Mouse (Mus musculus) ES-E14 (cell line): ENCODE measurements around the gene Cyp2b10. TPM values are rescaled to one million over a fixed set of nuclear protein-coding genes. Genes with fewer than 3 reads are reported as not detected.
A peak's percentile ranks its signal among the peaks of the same experiment; 100 is the strongest.

Source experiments
- DNase-seq: peaks from one replicate; pipeline ENCODE4 v3.0.0-alpha.2; 2013; ENCODE audit warnings: low read depth, low spot score
- H3K27ac ChIP-seq: 2 replicates; pipeline ENCODE4 v1.5.1; 2012; ENCODE audit warnings: low read depth, mild to moderate bottlenecking, low read length, moderate library complexity, mixed read lengths; ENCODE audit not compliant: poor library complexity, insufficient read depth, severe bottlenecking
- H3K36me3 ChIP-seq: 2 replicates; pipeline ENCODE4 v1.6.1; 2012; ENCODE audit warnings: mild to moderate bottlenecking, low read length, moderate library complexity, mixed read lengths; ENCODE audit not compliant: control insufficient read depth, poor library complexity, insufficient read depth, severe bottlenecking
- H3K4me1 ChIP-seq, 2 experiments: fragments of 150-350 bp in 1 of 2; sonication (generic) in 1 of 2; 2 replicates each; pipeline ENCODE4 v1.6.1; 2012; ENCODE audit warnings: low read length in 2 of 2, mild to moderate bottlenecking in 1 of 2, mixed read lengths in 1 of 2; ENCODE audit not compliant: control insufficient read depth in 2 of 2, insufficient read depth in 2 of 2, poor library complexity in 1 of 2
- H3K4me3 ChIP-seq, 2 experiments: fragments of 150-350 bp in 1 of 2; sonication (generic) in 1 of 2; 2 replicates each; pipeline ENCODE4 v1.5.1; 2012; ENCODE audit warnings: low read length in 2 of 2, low read depth in 1 of 2, mild to moderate bottlenecking in 1 of 2, mixed read lengths in 1 of 2; ENCODE audit not compliant: insufficient read depth in 1 of 2, poor library complexity in 1 of 2, severe bottlenecking in 1 of 2
- H3K9ac ChIP-seq: 2 replicates; pipeline ENCODE4 v1.6.1; 2012; ENCODE audit warnings: low read depth, mild to moderate bottlenecking, low read length, mixed read lengths; ENCODE audit not compliant: poor library complexity, insufficient read depth, severe bottlenecking
- H3K9me3 ChIP-seq: fragments of 150-350 bp; sonication (generic); 2 replicates; pipeline ENCODE4 v1.6.1; 2012; ENCODE audit warnings: low read depth, mild to moderate bottlenecking, low read length; ENCODE audit not compliant: control insufficient read depth, insufficient read depth
- CHD2 ChIP-seq: IDR thresholded peaks from 2 replicates; pipeline ENCODE4 v1.6.1; 2014; ENCODE audit warnings: mild to moderate bottlenecking, low read depth, low read length, inconsistent platforms
- HCFC1 ChIP-seq: IDR thresholded peaks from 2 replicates; pipeline ENCODE4 v1.6.1; 2012; ENCODE audit warnings: low read length, inconsistent platforms, borderline replicate concordance; ENCODE audit not compliant: insufficient read depth
- MAFK ChIP-seq: IDR thresholded peaks from 2 replicates; pipeline ENCODE4 v1.6.1; 2014; ENCODE audit warnings: mild to moderate bottlenecking, low read depth, low read length, inconsistent platforms; ENCODE audit not compliant: insufficient read depth
- ZC3H11A ChIP-seq: IDR thresholded peaks from 2 replicates; pipeline ENCODE4 v1.6.1; 2012; ENCODE audit warnings: low read depth, mild to moderate bottlenecking, inconsistent platforms, low read length, borderline replicate concordance
- ZNF384 ChIP-seq: IDR thresholded peaks from 2 replicates; pipeline ENCODE4 v1.6.1; 2012; ENCODE audit warnings: low read depth, low read length, inconsistent platforms
- in situ Hi-C, 2 experiments: fragments of 600-800 bp; cut with MboI; formaldehyde crosslinking; loops; one replicate each; pipeline ENCODE4 v1.15.1; 2025; ENCODE audit warnings: low sequenced_read_pairs in 2 of 2, inconsistent platforms in 1 of 2; ENCODE audit not compliant: unreplicated experiment in 2 of 2
- total RNA-seq: library from RNA; depleted of rRNA; stranded (reverse); fragments of 300-350 nt; gene quantifications from 2 replicates; pipeline ENCODE4 v1.2.3, GENCODE M21; 2012

The Cyp2b10 gene
- total RNA-seq, 1 experiment: not detected

- Histone ChIP-seq H3K36me3 (no peaks in the 10 kb centered on the region), H3K9me3 (no peaks in the 10 kb centered on the region), H3K4me1 (peaks cover 0 to 6% of the 10 kb centered on the region in 2 experiments; a peak in 1 of 4 replicates), H3K4me3 (peak overlapping the region; percentile 48 to 65; a peak in 3 of 4 replicates), H3K9ac (peak overlapping the region; percentile 50; the same call in 1 of the 2 replicates), H3K27ac (no peak overlapping the region; the same call in 1 of the 2 replicates)
- DNase-seq: no peak
- TF ChIP-seq ZNF384 (no peak), MAFK (0 out of 2 replicates have a peak, but pooled peaks have one; percentile 25), CHD2 (peak; percentile 55; the same call in 1 of the 2 replicates)
- in situ Hi-C loops: no loop called here
These were observed 37.2 kb upstream of the Cyp2b10 start for GRCm38 (mm10) chr7:25859962-25860870.

- no peaks in the 10 kb centered on the region for H3K36me3 ChIP-seq
- H3K9ac ChIP-seq: no peak overlapping the region
- H3K4me1 ChIP-seq: peaks cover 0 to 5% of the 10 kb centered on the region in 2 experiments; a peak in 1 of 4 replicates
- H3K27ac ChIP-seq: no peak overlapping the region
- TF ChIP-seq CHD2: no peak
- no peak for TF ChIP-seq HCFC1
- TF ChIP-seq ZNF384: no peak
- no peak for TF ChIP-seq ZC3H11A
- no peak for TF ChIP-seq MAFK
- H3K9me3 ChIP-seq: no peaks in the 10 kb centered on the region
- DNase-seq: no peak
- in situ Hi-C loops: no loop called here
- H3K4me3 ChIP-seq: no peak overlapping the region
These were observed 35.1 kb upstream of the Cyp2b10 start for GRCm38 (mm10) chr7:25862365-25862764.

DNA sequence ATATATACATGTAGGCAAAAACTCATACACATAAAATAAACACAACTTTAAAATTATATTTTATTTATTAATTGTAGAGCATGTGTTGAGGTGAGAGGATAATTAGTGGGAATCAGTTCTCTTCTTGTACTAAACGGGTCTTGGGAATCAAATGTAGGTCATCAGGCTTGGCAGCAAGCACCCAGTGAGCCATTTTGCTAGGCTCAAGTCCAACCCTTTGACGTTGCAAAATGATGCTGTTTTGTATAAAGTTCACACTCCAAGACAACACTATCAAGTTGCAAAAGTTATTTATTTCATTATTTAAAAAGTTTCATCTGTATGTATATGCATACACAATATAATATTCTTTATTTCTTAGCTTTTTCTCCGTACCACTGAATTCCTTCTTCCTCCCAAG, 33.7 kb upstream of the Cyp2b10 start:
- in situ Hi-C loops: no loop called here
- H3K27ac ChIP-seq: no peak overlapping the region

DNA sequence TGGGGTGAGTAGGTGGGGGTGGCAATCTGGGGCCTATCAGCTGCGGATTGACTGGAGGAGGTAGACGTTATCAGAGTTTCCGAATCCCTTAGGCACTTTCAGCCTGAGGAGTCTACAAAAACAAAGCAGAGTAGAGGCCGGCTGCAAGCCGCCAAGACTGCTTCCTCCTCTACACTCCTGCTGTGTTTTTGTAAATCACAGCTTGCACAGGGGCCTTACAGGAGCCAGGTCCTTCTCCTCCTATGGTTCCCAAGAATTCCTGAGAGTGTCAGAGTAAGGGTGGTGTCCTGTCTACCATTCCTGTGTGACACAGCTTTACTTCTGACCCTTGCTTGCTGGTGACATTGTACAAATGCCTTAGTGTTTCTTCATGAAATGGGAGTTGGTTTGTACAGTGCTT, 32.6 kb upstream of the Cyp2b10 start:
- TF ChIP-seq ZC3H11A: no peak
- TF ChIP-seq HCFC1: no peak
- no peak for TF ChIP-seq MAFK
- TF ChIP-seq CHD2: no peak
- TF ChIP-seq ZNF384: no peak
- DNase-seq: no peak
- in situ Hi-C loops: no loop called here
- Histone ChIP-seq H3K9ac (no peak overlapping the region), H3K27ac (peak overlapping the region; percentile 46; the same call in 1 of the 2 replicates), H3K9me3 (no peaks in the 10 kb centered on the region), H3K4me3 (no peak overlapping the region), H3K36me3 (no peaks in the 10 kb centered on the region), H3K4me1 (peaks cover 0 to 3% of the 10 kb centered on the region in 2 experiments; a peak in 1 of 4 replicates)

More for the DNA sequence above, 33.7 kb upstream of the Cyp2b10 start:
- Histone ChIP-seq H3K36me3 (no peaks in the 10 kb centered on the region), H3K9ac (no peak overlapping the region), H3K4me1 (peaks cover 0 to 5% of the 10 kb centered on the region in 2 experiments; a peak in 1 of 4 replicates), H3K9me3 (no peaks in the 10 kb centered on the region), H3K4me3 (no peak overlapping the region)
- DNase-seq: no peak
- TF ChIP-seq HCFC1 (no peak), ZC3H11A (no peak), ZNF384 (no peak)
